ENCODE assay signal across 9 mouse cellular contexts in the genomic region with DNA sequence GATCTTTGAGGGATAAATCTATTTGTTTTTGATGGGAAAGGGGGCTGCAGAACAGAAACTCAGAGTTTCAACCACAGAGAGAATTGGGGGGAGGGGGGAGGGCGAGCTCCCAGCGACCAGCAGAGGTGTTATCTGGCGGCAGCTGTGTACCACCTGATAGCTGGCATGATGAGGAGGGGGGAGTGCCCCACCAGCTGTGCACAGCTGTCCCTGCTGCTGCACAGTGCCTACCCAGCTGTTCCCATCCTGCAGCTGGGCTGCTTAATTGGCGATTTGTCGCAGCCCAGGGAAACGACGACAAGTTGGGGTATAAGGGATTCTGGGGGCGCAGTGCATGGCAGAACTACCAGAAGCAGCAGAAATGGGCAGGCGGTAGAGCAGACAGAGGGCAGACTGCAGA. TPM values are rescaled to one million over a fixed set of nuclear protein-coding genes. Genes with fewer than 3 reads are reported as not detected.
DNase-seq lines count a peak whose midpoint lies in the region; ATAC-seq and TF ChIP-seq lines count a peak whose summit lies in the region.
"Had no signal": no experiment of that assay in that cellular context is flagged by ENCODE, and none has a peak within 500 bp of the region (broad histone marks: within the 10 kb centered on the region; RNA-seq: fewer than 3 reads in every experiment).

No protein-coding gene starts in this region.

- ATAC-seq in embryonic facial prominence, embryonic 13.5 days (ENCODE audit: insufficient number of reproducible peaks, insufficient read depth, low FRiP score, low TSS enrichment, low read depth) = no peak
- no peak for ATAC-seq in limb, embryonic 11.5 days (ENCODE audit: insufficient number of reproducible peaks, low FRiP score, low TSS enrichment, low read depth)
- ATAC-seq in neural tube, embryonic 13.5 days (ENCODE audit: low read depth) = no peak
- ATAC-seq: inflammation-experienced regulatory T-cells, adult 6 months had no signal

- no peak for DNase-seq in layer of hippocampus, adult 2 months (ENCODE audit: low spot score in 2 of 2)
- DNase-seq in layer of hippocampus, adult 8-10 months (ENCODE audit: low spot score in 2 of 2) = no peak
- no peak for DNase-seq in limb, embryonic 11.5 days (ENCODE audit: low spot score)
- no peak for DNase-seq in natural killer cell, adult 2 months (ENCODE audit: low spot score in 2 of 2)
- DNase-seq in kidney, postnatal 4 days = no peak
- DNase-seq in layer of hippocampus, postnatal 25 days (ENCODE audit: extremely low spot score in 1 of 2, low spot score in 1 of 2) = no peak

- peak overlapping the region; percentile 53 for H3K4me2 ChIP-seq in embryonic facial prominence, embryonic 13.5 days
- peak overlapping the region; percentile 55 for H3K4me2 ChIP-seq in limb, embryonic 11.5 days (ENCODE audit: low read depth, severe bottlenecking)
- no peak overlapping the region for H3K4me2 ChIP-seq in neural tube, embryonic 13.5 days

- H3K36me3 ChIP-seq in embryonic facial prominence, embryonic 13.5 days = peaks cover 73% of the 10 kb centered on the region
- H3K36me3 ChIP-seq in limb, embryonic 11.5 days (ENCODE audit: control insufficient read depth, insufficient read depth, low read length) = peaks cover 4% of the 10 kb centered on the region; the same call in 1 of the 2 replicates
- peaks cover 38% of the 10 kb centered on the region; the same call in 1 of the 2 replicates for H3K36me3 ChIP-seq in neural tube, embryonic 13.5 days

- 32% methylated on average over 9 of the region's 9 CpGs for WGBS in embryonic facial prominence, embryonic 13.5 days
- WGBS in limb, embryonic 11.5 days = 38% methylated on average over 9 of the region's 9 CpGs
- WGBS in neural tube, embryonic 13.5 days = 46% methylated on average over 9 of the region's 9 CpGs

- peaks cover 5% of the 10 kb centered on the region; the same call in 1 of the 2 replicates for H3K27me3 ChIP-seq in embryonic facial prominence, embryonic 13.5 days
- 0 out of 2 replicates have a peak, but pooled peaks cover 3% of the 10 kb centered on the region for H3K27me3 ChIP-seq in limb, embryonic 11.5 days (ENCODE audit: control insufficient read depth, insufficient read depth, low read length)
- H3K27me3 ChIP-seq in neural tube, embryonic 13.5 days = peaks cover 28% of the 10 kb centered on the region

- H3K27ac ChIP-seq in layer of hippocampus, adult 2 months = peak overlapping the region; percentile 93
- peak overlapping the region; percentile 99 for H3K27ac ChIP-seq in embryonic facial prominence, embryonic 13.5 days
- peak overlapping the region; percentile 99 for H3K27ac ChIP-seq in limb, embryonic 11.5 days (replicated peaks; ENCODE audit: low read depth, low read length)
- peak overlapping the region; percentile 94 for H3K27ac ChIP-seq in neural tube, embryonic 13.5 days (replicated peaks)

- no peak overlapping the region for H3K4me3 ChIP-seq in layer of hippocampus, adult 2 months
- no peak overlapping the region for H3K4me3 ChIP-seq in embryonic facial prominence, embryonic 13.5 days
- no peak overlapping the region for H3K4me3 ChIP-seq in limb, embryonic 11.5 days (ENCODE audit: low read depth, low read length)
- H3K4me3 ChIP-seq in neural tube, embryonic 13.5 days = no peak overlapping the region

- TF ChIP-seq CTCF in layer of hippocampus, adult 2 months (conservative IDR thresholded peaks at IDR 0.05) = no peak

- peak overlapping the region; percentile 68 for H3K9ac ChIP-seq in embryonic facial prominence, embryonic 13.5 days
- peak overlapping the region; percentile 22; the same call in 1 of the 2 replicates for H3K9ac ChIP-seq in limb, embryonic 11.5 days (ENCODE audit: low read length)
- H3K9ac ChIP-seq in neural tube, embryonic 13.5 days = peak overlapping the region; percentile 38; the same call in 1 of the 2 replicates

- H3K9me3 ChIP-seq in embryonic facial prominence, embryonic 13.5 days = no peaks in the 10 kb centered on the region
- H3K9me3 ChIP-seq in limb, embryonic 11.5 days (ENCODE audit: control insufficient read depth, low read length) = no peaks in the 10 kb centered on the region
- no peaks in the 10 kb centered on the region for H3K9me3 ChIP-seq in neural tube, embryonic 13.5 days

- H3K4me1 ChIP-seq in embryonic facial prominence, embryonic 13.5 days = peaks cover 71% of the 10 kb centered on the region
- peaks cover 58% of the 10 kb centered on the region for H3K4me1 ChIP-seq in limb, embryonic 11.5 days (ENCODE audit: control insufficient read depth, insufficient read depth, low read length)
- peaks cover 88% of the 10 kb centered on the region for H3K4me1 ChIP-seq in neural tube, embryonic 13.5 days (replicated peaks)

RNA-seq across cellular contexts. Expression of gene G430095P16Rik, which starts 1.9 kb away (rescaled TPM):
- total RNA-seq in layer of hippocampus, adult 2 months (2021) = under 1 TPM in 1 of 2 experiments, not detected in 1; 0.54 TPM
- not detected for total RNA-seq in layer of hippocampus, adult 8-10 months (2022)
- polyA plus RNA-seq in embryonic facial prominence, embryonic 13.5 days (2015; fragmentation: Nextera tagmentation; extraction: Ambion mirVana) = 6.1 and 6.2 TPM in 2 replicates
- 7.7 and 8.6 TPM in 2 replicates for polyA plus RNA-seq in limb, embryonic 11.5 days (2014; fragmentation: Nextera tagmentation; extraction: Ambion mirVana)
- 1.4 and 2.2 TPM in 2 replicates for polyA plus RNA-seq in neural tube, embryonic 13.5 days (2015; fragmentation: Nextera tagmentation; extraction: Ambion mirVana)
- total RNA-seq in layer of hippocampus, postnatal 25 days (2021) = not detected

RNA-seq across cellular contexts. Expression of gene Lyl1, which starts 23.4 kb away (rescaled TPM):
- 1 to 10 TPM; 2.3 to 2.6 TPM for total RNA-seq in layer of hippocampus, adult 2 months (2021)
- 1 to 10 TPM; 2.6 to 7.2 (median 4.8) TPM for total RNA-seq in layer of hippocampus, adult 8-10 months (2022)
- 4.8 and 4.9 TPM in 2 replicates for polyA plus RNA-seq in embryonic facial prominence, embryonic 13.5 days (2015; fragmentation: Nextera tagmentation; extraction: Ambion mirVana)
- polyA plus RNA-seq in limb, embryonic 11.5 days (2014; fragmentation: Nextera tagmentation; extraction: Ambion mirVana) = 3.9 and 4.8 TPM in 2 replicates
- 2.8 and 3.6 TPM in 2 replicates for polyA plus RNA-seq in neural tube, embryonic 13.5 days (2015; fragmentation: Nextera tagmentation; extraction: Ambion mirVana)
- 1 to 10 TPM; 2.1 to 2.8 TPM for total RNA-seq in layer of hippocampus, postnatal 25 days (2021)

RNA-seq across cellular contexts. Expression of gene Nacc1, which starts 37.0 kb away (rescaled TPM):
- 10 to 100 TPM; 91.8 to 93.9 TPM for total RNA-seq in layer of hippocampus, adult 2 months (2021)
- 10 to 100 TPM; 86.2 to 91.2 (median 87.6) TPM for total RNA-seq in layer of hippocampus, adult 8-10 months (2022)
- polyA plus RNA-seq in embryonic facial prominence, embryonic 13.5 days (2015; fragmentation: Nextera tagmentation; extraction: Ambion mirVana) = 16.3 and 16.6 TPM in 2 replicates
- polyA plus RNA-seq in limb, embryonic 11.5 days (2014; fragmentation: Nextera tagmentation; extraction: Ambion mirVana) = 26.4 and 26.7 TPM in 2 replicates
- 14.1 and 15.1 TPM in 2 replicates for polyA plus RNA-seq in neural tube, embryonic 13.5 days (2015; fragmentation: Nextera tagmentation; extraction: Ambion mirVana)
- 10 to 100 TPM; 88.9 to 91.0 TPM for total RNA-seq in layer of hippocampus, postnatal 25 days (2021)

RNA-seq across cellular contexts. Expression of gene Trmt1, which starts 38.6 kb away (rescaled TPM):
- total RNA-seq in layer of hippocampus, adult 2 months (2021) = 100 to 1,000 TPM; 109 to 113 TPM
- total RNA-seq in layer of hippocampus, adult 8-10 months (2022) = 100 to 1,000 TPM in 2 of 4 experiments, 10 to 100 TPM in 2; 91.6 to 133 (median 103) TPM
- polyA plus RNA-seq in embryonic facial prominence, embryonic 13.5 days (2015; fragmentation: Nextera tagmentation; extraction: Ambion mirVana) = 71.3 and 78.6 TPM in 2 replicates
- polyA plus RNA-seq in limb, embryonic 11.5 days (2014; fragmentation: Nextera tagmentation; extraction: Ambion mirVana) = 65.7 and 65.9 TPM in 2 replicates
- 53.6 and 55.5 TPM in 2 replicates for polyA plus RNA-seq in neural tube, embryonic 13.5 days (2015; fragmentation: Nextera tagmentation; extraction: Ambion mirVana)
- total RNA-seq in layer of hippocampus, postnatal 25 days (2021) = 100 to 1,000 TPM in 1 of 2 experiments, 10 to 100 TPM in 1; 83.4 to 101 TPM
